Mouse (Mus musculus): Measurements from ENCODE around the gene Spats1. TPM values are rescaled to one million over a fixed set of nuclear protein-coding genes. Genes with fewer than 3 reads are reported as not detected.
"Not testable (repeated sequence)": the region's sequence is repeated elsewhere in the genome, so short reads cannot be mapped to it uniquely, and the experiment has no call there.

The Spats1 gene
- total RNA-seq, 2 experiments from 2014 or later = 0.39 to 0.50 TPM

DNA sequence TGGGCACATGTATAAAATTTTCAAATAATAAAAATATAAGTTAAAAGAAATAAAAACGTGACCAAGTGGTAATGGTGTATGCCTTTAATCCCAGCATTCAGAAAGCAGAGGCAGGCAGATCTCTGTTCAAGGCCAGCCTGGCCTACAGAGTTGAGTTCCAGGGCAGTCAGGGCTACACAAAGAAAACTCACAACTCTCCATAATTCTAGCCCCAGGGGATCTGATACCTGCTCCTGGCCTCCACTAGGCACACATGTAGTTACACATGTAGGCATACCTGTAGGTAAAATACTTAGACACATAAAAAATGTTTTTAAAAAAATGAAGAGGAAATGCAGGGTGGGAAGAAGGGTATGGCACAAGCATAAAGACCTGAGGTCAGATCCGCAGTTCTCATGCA lies 20.4 kb downstream of the Spats1 start:
- no peak for DNase-seq
- intact Hi-C loops (cut with DNase I) = no loop called here

DNA sequence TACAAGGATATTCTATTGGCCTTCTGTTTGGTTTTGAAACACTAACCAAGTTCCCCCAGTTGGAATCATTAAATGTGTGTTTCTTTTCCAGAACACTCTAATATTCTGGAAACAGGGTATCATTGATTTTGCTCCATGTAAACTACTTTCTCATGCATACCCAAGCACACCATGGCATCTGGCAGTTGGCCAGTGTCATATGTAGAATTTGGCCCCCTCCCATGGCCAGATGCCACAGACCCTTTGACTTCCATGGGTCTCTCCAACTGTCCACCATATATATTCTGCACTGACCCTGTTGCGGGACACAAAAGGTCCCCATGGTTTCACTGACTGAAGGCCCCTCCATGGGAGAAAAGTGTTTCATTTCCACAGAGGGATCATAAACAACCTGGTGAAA lies 22.9 kb downstream of the Spats1 start:
- intact Hi-C loops (cut with DNase I) = no loop called here

DNA sequence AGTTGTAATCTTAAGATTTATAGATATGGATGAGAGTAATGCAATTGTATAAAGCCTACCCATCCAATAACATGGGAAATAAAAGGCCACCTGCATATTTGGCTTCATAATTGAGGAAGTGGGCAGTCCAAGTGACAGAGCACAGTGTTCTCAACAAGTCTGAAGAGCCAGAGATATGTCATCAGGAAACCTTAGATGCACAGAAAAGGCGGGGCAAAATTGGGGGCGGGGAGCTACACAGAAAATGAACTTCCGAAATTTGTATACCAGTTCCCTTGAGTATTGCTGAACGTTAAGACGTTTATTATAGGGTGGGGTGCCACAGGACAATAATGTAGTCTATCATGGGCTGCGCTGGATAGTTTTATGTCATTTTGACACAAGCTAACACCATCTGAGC lies 25.1 kb downstream of the Spats1 start:
- DNase-seq = no peak

More for the DNA sequence above, 22.9 kb downstream of the Spats1 start:
- DNase-seq = no peak

DNA sequence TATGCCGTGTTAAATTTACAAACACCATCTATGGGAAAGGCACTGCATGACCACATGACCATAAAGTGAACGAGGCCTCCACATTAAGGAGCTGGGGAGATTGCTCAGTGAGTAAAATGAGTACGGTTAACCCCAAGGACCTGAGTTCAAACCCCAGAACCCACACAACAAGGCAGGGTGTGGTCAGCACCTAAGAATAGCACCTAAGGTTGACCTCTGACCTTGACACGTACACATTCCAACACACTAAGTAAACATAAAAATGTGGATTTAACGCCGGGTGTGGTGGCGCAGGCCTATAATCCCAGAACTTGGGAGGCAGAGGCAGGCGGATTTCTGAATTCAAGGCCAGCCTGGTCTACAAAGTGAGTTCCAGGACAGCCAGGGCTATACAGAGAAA lies 25.6 kb downstream of the Spats1 start:
- no peak for DNase-seq
- intact Hi-C loops (cut with DNase I) = no loop called here

More for the DNA sequence above, 25.1 kb downstream of the Spats1 start:
- intact Hi-C loops (cut with DNase I) = no loop called here

DNA sequence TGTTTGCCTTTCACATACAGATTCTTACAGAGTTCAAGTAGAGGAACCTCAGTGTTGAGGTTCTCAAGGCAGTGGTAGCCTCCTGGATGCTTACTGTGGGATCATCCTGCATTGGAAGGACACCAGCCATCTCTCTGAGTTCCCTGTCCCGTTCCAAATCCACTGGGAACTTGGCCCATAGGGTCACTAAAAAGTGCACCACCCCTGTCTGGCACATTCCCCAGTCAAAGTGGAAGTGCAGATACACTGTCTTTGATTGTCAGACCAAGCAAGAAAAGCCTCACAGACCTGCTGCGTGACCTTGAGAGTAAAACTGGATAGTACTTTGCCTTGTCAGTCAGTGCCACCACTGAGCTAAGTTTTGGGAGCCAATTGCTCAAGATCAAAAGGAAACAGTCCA lies 28.2 kb downstream of the Spats1 start:
- intact Hi-C loops (cut with DNase I) = no loop called here
- peak; percentile 28 to 29 for DNase-seq

DNA sequence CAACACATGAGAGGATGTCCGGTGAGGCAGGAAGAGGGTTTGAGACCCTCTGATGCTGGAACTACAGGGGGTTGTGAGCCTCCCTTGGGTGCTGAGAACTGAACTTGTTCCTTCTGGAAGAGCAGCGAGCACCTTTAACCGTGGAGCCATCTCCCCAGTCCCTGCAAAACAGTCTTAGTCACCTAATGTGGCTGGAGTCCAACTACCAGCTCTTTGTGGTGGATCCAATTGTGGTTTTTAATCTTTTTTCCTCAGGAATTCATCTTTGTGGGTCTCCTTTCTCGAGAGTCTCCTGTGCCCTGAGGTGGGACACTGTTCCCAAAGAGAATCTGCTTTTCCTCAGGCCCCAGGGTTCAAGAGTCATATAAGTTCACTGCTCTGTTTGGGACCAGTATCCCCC lies 29.3 kb downstream of the Spats1 start:
- intact Hi-C loops (cut with DNase I) = no loop called here
- DNase-seq = no peak

DNA sequence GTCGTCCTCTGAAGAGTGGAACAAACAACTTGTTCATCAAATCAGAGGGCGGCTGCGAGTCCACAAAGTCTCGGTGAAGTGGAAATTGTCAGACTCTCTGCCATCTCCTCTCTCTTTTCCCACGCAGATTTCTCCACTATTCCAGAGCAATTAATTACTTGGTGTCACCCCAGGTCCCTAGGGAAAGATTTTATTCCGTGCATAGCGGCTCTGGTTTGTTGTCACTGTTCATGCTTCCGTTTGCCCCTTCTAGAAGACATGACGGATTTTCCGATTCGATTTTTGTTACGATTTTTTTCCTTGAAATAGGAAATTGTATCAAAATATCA lies 41.0 kb downstream of the Spats1 start:
- intact Hi-C loops (cut with DNase I) = no loop called here

DNA sequence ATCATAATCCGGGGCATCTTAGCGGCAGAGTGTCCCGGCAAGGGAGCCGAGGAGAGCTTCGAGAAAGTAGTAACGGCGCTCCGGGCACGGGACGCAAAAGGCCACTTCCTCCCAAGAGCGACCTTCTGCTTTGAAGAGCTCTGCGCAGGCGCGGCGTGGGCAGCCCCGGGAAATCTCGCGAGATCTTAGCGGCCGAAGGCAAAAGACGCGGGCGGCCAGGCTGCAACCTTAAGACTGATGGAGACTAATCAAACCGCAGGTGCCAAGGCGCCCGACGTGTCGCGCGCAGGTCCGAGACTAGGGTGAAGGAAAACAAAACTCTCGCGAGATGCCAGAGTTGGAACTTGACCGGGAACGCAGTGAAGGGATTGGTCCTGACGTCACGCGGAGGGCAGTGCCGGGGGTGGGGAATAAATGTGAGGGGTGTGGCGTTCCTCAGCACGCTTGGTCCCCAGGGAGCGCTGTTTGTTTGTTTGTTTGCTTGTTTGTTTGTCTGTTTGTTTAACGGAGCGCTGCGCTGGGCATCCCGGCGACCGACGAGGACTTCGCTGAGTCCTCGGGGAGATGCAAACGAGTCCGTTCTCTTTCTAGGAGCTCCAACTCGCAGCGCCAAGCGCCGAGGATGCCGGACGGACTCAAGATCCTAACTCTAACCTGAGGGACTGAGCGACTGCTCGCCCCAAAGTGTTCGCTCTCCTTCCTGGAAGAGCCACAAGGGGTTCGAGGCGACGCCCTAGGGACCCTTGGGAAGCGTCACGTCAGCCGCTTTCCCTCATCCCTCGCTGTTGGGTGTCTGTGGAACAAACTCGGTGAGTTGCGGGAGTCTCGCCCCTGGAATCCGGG lies 41.6 kb downstream of the Spats1 start, which contains the start of gene Cdc5l:
Gene Cdc5l, minus strand, starts transcription at position 319 of the 843 bp plus-strand sequence.
- DNase-seq = peak; percentile 97
- intact Hi-C loops (cut with DNase I) = no loop called here

More for the DNA sequence above, 41.0 kb downstream of the Spats1 start:
- no peak for DNase-seq

DNA sequence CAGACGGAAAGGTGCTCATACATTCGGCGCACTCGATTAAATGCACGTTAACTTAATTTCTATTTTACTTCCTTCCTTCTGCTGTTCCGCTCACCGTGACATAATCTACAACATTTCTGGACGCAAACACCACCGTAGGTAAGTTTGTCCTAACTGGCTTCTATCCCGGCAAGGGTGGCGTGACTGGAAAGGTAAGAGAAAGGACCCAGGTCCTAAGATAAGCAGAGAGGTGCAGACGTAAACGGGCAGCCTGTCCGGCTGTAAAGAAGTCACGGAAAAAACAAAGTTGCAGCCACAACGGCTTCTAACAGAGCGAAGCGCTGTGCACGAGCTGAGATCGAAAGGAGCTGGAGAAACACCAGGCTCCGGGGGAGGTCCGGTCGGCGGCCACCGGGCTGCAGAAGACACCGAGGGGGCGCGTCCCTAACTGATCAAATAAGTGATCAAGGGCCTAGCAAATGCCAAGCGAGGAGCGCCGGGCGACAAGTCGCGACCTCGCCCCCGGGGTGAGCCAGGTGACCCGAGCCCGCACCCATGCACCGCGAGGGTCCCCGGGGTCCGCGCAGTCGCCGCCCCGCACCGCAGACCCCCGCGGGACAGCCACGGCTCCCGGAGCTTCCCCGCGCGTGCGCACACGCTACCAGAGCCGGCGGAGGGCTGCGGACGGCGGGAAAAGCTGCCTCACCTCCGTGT lies 42.4 kb downstream of the Spats1 start:
- intact Hi-C loops (cut with DNase I) = no loop called here
- DNase-seq = no peak

DNA sequence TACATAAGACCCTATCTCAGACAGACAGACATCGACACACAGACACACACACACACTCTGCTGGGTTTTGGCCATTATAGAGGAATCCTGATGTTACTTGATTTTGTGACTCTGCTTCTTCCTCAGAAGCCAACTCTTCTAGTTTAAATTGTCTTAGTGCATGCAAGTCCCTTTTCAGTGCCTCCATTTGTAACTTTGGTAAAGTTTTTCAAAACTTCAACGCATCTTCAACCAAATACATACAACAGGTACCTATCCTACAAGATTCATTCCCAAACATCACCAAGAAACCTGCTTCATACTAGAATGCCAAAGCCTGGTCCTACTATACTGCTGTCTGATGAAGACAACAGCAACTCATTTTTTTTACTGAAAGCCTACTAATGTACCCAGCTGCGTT lies 43.2 kb downstream of the Spats1 start:
- DNase-seq = no peak
- intact Hi-C loops (cut with DNase I) = no loop called here

DNA sequence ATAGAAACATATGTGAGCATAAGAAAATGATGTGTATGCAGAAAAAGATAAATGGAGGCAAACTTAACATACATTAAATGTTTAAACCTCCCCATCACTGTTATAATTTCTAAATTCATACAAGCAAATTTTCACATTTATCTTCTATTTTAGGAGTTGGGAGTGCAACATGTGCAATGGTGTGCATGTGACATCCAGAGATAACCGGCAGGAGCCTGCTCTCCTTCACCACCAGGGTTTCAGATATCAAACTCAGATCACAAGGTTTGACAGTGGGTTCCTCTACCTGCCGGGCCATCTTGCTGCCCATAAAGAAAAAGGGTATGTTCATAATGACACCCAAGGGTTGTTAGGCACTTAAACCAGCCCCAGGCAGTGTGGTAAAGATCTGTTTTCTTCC lies 57.8 kb downstream of the Spats1 start:
- intact Hi-C loops (cut with DNase I) = no loop called here
- no peak for DNase-seq

DNA sequence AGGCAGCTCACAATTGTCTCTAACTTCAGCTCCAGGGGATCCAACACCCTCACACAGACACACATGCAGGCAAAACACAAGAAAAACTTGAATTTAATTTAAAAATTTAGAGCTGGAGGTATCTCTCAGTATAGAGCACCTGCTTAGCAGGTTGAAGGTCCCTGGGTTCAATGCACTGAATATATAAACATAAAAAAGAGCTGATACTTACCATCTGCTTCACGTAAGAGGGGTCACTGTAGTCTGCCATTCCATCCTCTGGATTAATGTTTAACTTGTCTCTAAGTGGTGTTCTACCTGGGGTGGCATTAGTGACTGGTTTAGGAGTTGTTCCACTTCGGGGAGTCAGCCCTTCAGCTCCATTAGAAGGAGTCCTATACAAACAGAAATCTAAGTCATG lies 63.6 kb downstream of the Spats1 start:
- DNase-seq; intact Hi-C loops (cut with DNase I): not testable (repeated sequence)

DNA sequence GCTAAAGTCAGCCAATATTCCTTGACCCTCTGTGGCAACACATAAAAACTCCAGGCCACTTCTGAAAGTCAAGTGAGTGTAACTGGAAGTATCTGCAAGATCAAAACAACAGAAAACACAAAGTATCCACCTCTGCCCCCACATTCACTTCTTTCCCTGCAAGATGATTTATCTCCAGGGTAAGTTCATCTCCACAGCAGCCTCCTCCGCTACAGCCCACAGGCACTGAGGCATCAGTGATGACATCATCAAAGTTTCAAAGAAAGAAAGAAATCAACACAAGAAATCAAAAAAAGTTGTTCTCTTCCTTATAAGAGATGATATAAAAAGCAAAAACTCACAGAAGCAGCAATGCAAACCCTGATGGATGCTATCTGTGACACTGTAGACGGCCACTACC lies 66.5 kb downstream of the Spats1 start:
- no peak for DNase-seq
- intact Hi-C loops (cut with DNase I) = loop anchor here (10.0 kb wide), 1 partner anchor 1144 kb away; no protein-coding TSS in a partner anchor

DNA sequence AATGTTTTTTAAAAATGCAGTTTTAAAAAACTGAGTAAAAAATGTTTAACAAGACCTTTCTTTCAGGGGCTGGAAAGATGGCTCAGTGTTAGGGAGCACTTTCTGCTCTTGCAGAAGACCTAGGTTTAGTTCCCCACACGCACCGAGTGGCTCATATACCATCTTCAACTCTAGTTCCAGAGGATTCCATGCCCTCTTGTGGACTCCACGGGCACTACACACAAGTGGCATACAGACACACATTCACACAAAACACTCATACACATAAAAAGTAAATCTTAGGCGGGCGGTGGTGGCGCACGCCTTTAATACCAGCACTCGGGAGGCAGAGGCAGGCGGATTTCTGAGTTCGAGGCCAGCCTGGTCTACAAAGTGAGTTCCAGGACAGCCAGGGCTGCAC lies 68.9 kb downstream of the Spats1 start:
- DNase-seq = no peak
- intact Hi-C loops (cut with DNase I) = loop anchor here (10.0 kb wide), 1 partner anchor 1141 kb away; no protein-coding TSS in a partner anchor

DNA sequence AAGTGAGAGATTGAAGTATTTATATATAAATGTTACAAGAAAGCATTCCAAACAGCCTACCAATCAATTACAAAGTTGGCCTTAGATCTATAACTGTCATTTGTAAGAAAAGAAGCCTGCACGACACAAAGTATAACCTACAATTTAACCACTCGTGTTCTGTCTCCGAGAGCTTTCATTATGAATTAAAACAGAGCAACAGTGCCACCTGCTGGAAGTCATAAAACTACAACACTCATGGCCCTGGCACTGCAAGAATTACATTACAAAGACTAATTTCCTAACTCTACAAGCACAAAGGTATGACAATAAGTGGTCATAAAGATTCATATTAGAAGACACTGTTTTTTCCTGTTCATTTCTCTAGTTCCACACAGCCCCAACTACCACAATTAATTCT lies 72.0 kb downstream of the Spats1 start:
- intact Hi-C loops (cut with DNase I) = loop anchor here (10.0 kb wide), 1 partner anchor 1138 kb away; no protein-coding TSS in a partner anchor
- DNase-seq = peak; percentile 39 to 64

DNA sequence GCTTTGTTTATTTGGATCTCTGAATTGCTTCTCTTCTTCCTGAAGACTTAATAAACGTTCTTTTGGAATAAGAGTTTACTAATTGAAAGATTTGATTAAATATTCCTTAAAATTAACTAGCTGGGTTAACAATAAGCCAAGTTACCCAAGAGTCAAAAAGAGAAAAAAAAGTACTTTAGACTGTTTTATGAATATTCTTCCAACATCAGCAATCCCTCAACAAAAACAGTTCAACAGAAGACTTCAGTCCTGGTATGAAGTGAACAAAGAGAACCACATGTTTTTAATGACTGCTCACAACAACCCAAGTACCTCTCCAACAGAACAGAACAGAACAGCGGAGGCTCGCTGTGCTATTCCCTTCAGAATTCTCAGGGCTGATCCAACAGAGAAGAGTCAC lies 72.6 kb downstream of the Spats1 start:
- intact Hi-C loops (cut with DNase I) = loop anchor here (10.0 kb wide), 1 partner anchor 1138 kb away; no protein-coding TSS in a partner anchor
- DNase-seq = no peak

DNA sequence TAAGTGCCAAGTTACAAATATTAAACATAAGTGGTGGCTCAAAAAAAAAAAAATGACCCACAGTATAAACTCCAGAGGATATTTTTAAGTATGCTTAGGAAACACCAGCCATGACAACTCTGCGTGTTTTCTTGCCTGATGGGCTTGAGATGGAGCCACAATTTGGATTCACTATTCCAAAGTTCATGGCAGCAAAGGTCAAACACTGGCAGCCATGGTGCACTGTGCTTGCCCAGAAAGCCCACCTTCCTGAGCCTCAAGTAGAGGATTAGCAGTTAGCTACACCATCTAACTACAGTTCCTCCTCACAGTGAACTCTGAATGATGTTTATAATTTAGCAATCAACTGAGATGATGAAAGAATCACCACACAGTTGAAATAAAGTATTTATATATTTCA lies 73.1 kb downstream of the Spats1 start:
- DNase-seq = no peak
- intact Hi-C loops (cut with DNase I) = loop anchor here (10.0 kb wide), 1 partner anchor 1137 kb away; no protein-coding TSS in a partner anchor

DNA sequence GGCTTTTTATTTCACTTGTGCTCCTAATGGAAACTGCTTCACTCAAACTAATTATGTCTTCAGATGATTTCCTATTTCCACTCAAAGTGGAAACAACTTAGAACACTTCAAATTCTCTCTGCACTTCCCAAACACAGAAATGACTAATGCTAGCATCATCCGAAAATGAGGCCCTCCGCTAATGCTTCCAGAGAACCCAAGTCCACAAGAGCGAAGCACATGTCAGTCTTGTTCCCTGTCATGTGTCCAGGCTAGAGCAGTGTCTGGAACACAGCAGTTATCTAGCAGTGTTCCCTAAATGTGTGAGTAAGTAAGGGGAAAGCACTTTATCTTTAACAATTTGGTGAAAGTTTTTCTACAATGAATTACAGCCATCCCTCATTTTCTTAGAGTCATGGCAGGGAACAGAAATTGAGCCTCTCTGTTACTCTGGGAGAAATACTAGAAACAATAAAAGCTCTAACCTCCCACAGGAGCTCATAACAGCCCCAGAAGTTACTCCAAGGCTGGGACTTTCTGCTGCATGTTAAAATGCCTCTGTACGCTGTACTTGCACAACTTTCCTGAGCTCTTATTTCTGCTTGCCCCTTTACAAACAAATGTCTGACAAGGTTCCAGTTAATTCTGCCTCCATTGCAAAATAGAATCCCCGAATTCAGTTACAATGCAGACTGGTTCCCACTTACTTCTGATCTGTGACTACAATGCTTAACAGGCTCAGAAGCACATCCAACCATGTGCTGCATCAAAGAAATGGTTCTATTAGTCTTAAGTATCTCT lies 73.9 kb downstream of the Spats1 start:
- no peak for DNase-seq
- intact Hi-C loops (cut with DNase I) = loop anchor here (10.0 kb wide), 1 partner anchor 1137 kb away; no protein-coding TSS in a partner anchor

DNA sequence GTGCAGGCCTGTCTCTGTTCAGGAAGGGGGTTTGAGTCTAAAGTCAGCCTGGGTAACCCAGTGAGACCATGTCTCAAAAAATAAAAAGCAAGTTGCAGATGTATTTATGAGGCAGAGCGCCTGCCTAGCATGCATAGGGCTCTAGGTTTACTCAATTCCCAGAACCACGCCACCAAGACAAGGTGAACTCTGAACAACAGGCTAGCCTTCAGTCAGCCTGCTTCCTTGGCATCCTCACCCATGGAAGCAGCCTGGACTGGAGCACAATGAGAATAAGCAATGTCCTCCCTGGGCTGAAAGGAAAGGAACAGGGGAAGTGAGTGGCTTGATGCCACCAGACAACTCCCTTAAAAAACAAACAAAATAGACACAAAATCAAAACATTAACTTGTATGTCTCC lies 77.2 kb downstream of the Spats1 start:
- intact Hi-C loops (cut with DNase I) = no loop called here
- DNase-seq = no peak

DNA sequence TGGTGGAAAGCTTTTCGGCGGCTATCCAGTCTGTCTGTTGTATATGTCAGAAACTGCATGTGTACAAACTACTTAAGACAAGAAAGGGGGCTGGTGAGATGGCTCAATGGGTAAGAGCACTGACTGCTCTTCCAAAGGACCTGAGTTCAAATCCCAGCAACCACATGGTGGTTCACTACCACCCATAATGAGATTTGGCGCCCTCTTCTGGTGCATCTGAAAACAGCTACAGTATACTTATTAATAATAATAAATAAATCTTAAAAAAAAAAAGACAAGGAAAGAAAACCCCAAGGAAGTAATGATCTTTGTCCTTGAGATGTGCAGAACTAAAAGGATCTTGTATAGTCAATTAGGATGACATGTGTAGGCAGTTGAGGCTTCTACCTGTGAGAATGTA lies 77.7 kb downstream of the Spats1 start:
- DNase-seq = no peak
- intact Hi-C loops (cut with DNase I) = no loop called here

DNA sequence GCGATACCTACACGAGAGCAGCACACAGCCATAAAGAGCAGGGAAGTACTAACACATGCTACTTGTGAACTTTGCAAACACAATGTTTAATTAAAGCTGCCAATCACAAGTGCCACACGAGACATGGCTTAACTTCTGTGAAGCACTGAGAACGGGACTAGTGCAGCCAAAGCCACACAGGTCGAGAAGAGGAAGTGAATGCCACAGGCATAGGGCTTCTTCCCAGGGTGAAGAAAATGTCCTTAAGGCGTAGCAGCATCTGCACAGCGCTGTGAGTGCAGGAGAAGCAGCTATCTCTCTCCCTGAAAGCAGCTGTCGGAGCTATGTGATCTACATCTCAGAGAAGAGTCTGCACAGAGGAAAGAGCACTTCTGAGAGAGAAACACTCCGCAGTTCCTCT lies 80.6 kb downstream of the Spats1 start:
- intact Hi-C loops (cut with DNase I) = no loop called here
- DNase-seq = no peak

Data from heart, postnatal 14 days (tissue).